Mouse (Mus musculus): ENCODE measurements around the gene Rassf1. TPM values are rescaled to one million over a fixed set of nuclear protein-coding genes. Genes with fewer than 3 reads are reported as not detected.

The Rassf1 gene
- polyA plus RNA-seq, 1 experiment from 2014 or later, result 54.1 TPM

Other genes with a start within 250 kb of the Rassf1 start
- 12.4 and 12.9 TPM in 2 replicates for gene Hemk1, start 213.2 kb upstream of the Rassf1 start, polyA plus RNA-seq (2014; fragmentation: Nextera tagmentation; extraction: Ambion mirVana)
- 0.13 and 0.19 TPM in 2 replicates for gene 6430571L13Rik, start 211.0 kb upstream of the Rassf1 start, polyA plus RNA-seq (2014; fragmentation: Nextera tagmentation; extraction: Ambion mirVana)
- 0.43 and 0.70 TPM in 2 replicates for gene Cacna2d2, start 151.9 kb upstream of the Rassf1 start, polyA plus RNA-seq (2014; fragmentation: Nextera tagmentation; extraction: Ambion mirVana)
- 45.9 and 46.6 TPM in 2 replicates for gene Tmem115, start 17.6 kb upstream of the Rassf1 start, polyA plus RNA-seq (2014; fragmentation: Nextera tagmentation; extraction: Ambion mirVana)
- gene Cyb561d2, start 9.4 kb upstream of the Rassf1 start, polyA plus RNA-seq (2014; fragmentation: Nextera tagmentation; extraction: Ambion mirVana), result 23.8 and 29.2 TPM in 2 replicates
- gene Nprl2, start 9.3 kb upstream of the Rassf1 start, polyA plus RNA-seq (2014; fragmentation: Nextera tagmentation; extraction: Ambion mirVana), result 44.7 and 46.0 TPM in 2 replicates
- gene Zmynd10, start 4.3 kb upstream of the Rassf1 start, polyA plus RNA-seq (2014; fragmentation: Nextera tagmentation; extraction: Ambion mirVana), result 0.52 and 0.74 TPM in 2 replicates
- gene Tusc2, start 11.7 kb downstream of the Rassf1 start, polyA plus RNA-seq (2014; fragmentation: Nextera tagmentation; extraction: Ambion mirVana), result 36.2 and 40.3 TPM in 2 replicates
- gene Hyal2, start 16.4 kb downstream of the Rassf1 start, polyA plus RNA-seq (2014; fragmentation: Nextera tagmentation; extraction: Ambion mirVana), result 119 and 127 TPM in 2 replicates
- gene Hyal1, start 25.4 kb downstream of the Rassf1 start, polyA plus RNA-seq (2014; fragmentation: Nextera tagmentation; extraction: Ambion mirVana), result 10.3 and 12.1 TPM in 2 replicates
- 17.3 and 19.9 TPM in 2 replicates for gene Naa80, start 27.3 kb downstream of the Rassf1 start, polyA plus RNA-seq (2014; fragmentation: Nextera tagmentation; extraction: Ambion mirVana)
- gene Hyal3, start 29.3 kb downstream of the Rassf1 start, polyA plus RNA-seq (2014; fragmentation: Nextera tagmentation; extraction: Ambion mirVana), result 1.0 and 1.4 TPM in 2 replicates
- 54.0 and 61.1 TPM in 2 replicates for gene Ifrd2, start 36.1 kb downstream of the Rassf1 start, polyA plus RNA-seq (2014; fragmentation: Nextera tagmentation; extraction: Ambion mirVana)
- 6.1 and 7.9 TPM in 2 replicates for gene Sema3b, start 57.7 kb downstream of the Rassf1 start, polyA plus RNA-seq (2014; fragmentation: Nextera tagmentation; extraction: Ambion mirVana)
- 359 TPM in 2 replicates for gene Gnai2, start 83.8 kb downstream of the Rassf1 start, polyA plus RNA-seq (2014; fragmentation: Nextera tagmentation; extraction: Ambion mirVana)
- 3.7 and 7.1 TPM in 2 replicates for gene Slc38a3, start 118.0 kb downstream of the Rassf1 start, polyA plus RNA-seq (2014; fragmentation: Nextera tagmentation; extraction: Ambion mirVana)
- gene Gnat1, start 128.2 kb downstream of the Rassf1 start, polyA plus RNA-seq (2014; fragmentation: Nextera tagmentation; extraction: Ambion mirVana), result 1.8 and 2.4 TPM in 2 replicates
- gene Sema3f, start 158.9 kb downstream of the Rassf1 start, polyA plus RNA-seq (2014; fragmentation: Nextera tagmentation; extraction: Ambion mirVana), result 30.2 and 33.2 TPM in 2 replicates
- 204 and 205 TPM in 2 replicates for gene Rbm5, start 219.4 kb downstream of the Rassf1 start, polyA plus RNA-seq (2014; fragmentation: Nextera tagmentation; extraction: Ambion mirVana)

All from stomach, embryonic 14.5 days (tissue).